Mouse (Mus musculus) ES-E14 (cell line): Measurements from ENCODE around the gene Mapk8ip1. TPM values are rescaled to one million over a fixed set of nuclear protein-coding genes. Genes with fewer than 3 reads are reported as not detected.

Experiments
- DNase-seq: peaks from one replicate; pipeline ENCODE4 v3.0.0-alpha.2; 2013; ENCODE audit warnings: low read depth, low spot score
- H3K27ac ChIP-seq: 2 replicates; pipeline ENCODE4 v1.5.1; 2012; ENCODE audit warnings: low read depth, mild to moderate bottlenecking, low read length, moderate library complexity, mixed read lengths; ENCODE audit not compliant: poor library complexity, insufficient read depth, severe bottlenecking
- H3K36me3 ChIP-seq: 2 replicates; pipeline ENCODE4 v1.6.1; 2012; ENCODE audit warnings: mild to moderate bottlenecking, low read length, moderate library complexity, mixed read lengths; ENCODE audit not compliant: control insufficient read depth, poor library complexity, insufficient read depth, severe bottlenecking
- H3K4me1 ChIP-seq, 2 experiments: fragments of 150-350 bp in 1 of 2; sonication (generic) in 1 of 2; 2 replicates each; pipeline ENCODE4 v1.6.1; 2012; ENCODE audit warnings: low read length in 2 of 2, mild to moderate bottlenecking in 1 of 2, mixed read lengths in 1 of 2; ENCODE audit not compliant: control insufficient read depth in 2 of 2, insufficient read depth in 2 of 2, poor library complexity in 1 of 2
- H3K4me3 ChIP-seq, 2 experiments: fragments of 150-350 bp in 1 of 2; sonication (generic) in 1 of 2; 2 replicates each; pipeline ENCODE4 v1.5.1; 2012; ENCODE audit warnings: low read length in 2 of 2, low read depth in 1 of 2, mild to moderate bottlenecking in 1 of 2, mixed read lengths in 1 of 2; ENCODE audit not compliant: insufficient read depth in 1 of 2, poor library complexity in 1 of 2, severe bottlenecking in 1 of 2
- H3K9ac ChIP-seq: 2 replicates; pipeline ENCODE4 v1.6.1; 2012; ENCODE audit warnings: low read depth, mild to moderate bottlenecking, low read length, mixed read lengths; ENCODE audit not compliant: poor library complexity, insufficient read depth, severe bottlenecking
- H3K9me3 ChIP-seq: fragments of 150-350 bp; sonication (generic); 2 replicates; pipeline ENCODE4 v1.6.1; 2012; ENCODE audit warnings: low read depth, mild to moderate bottlenecking, low read length; ENCODE audit not compliant: control insufficient read depth, insufficient read depth
- CHD2 ChIP-seq: IDR thresholded peaks from 2 replicates; pipeline ENCODE4 v1.6.1; 2014; ENCODE audit warnings: mild to moderate bottlenecking, low read depth, low read length, inconsistent platforms
- HCFC1 ChIP-seq: IDR thresholded peaks from 2 replicates; pipeline ENCODE4 v1.6.1; 2012; ENCODE audit warnings: low read length, inconsistent platforms, borderline replicate concordance; ENCODE audit not compliant: insufficient read depth
- MAFK ChIP-seq: IDR thresholded peaks from 2 replicates; pipeline ENCODE4 v1.6.1; 2014; ENCODE audit warnings: mild to moderate bottlenecking, low read depth, low read length, inconsistent platforms; ENCODE audit not compliant: insufficient read depth
- ZC3H11A ChIP-seq: IDR thresholded peaks from 2 replicates; pipeline ENCODE4 v1.6.1; 2012; ENCODE audit warnings: low read depth, mild to moderate bottlenecking, inconsistent platforms, low read length, borderline replicate concordance
- ZNF384 ChIP-seq: IDR thresholded peaks from 2 replicates; pipeline ENCODE4 v1.6.1; 2012; ENCODE audit warnings: low read depth, low read length, inconsistent platforms
- in situ Hi-C, 2 experiments: fragments of 600-800 bp; cut with MboI; formaldehyde crosslinking; loops; one replicate each; pipeline ENCODE4 v1.15.1; 2025; ENCODE audit warnings: low sequenced_read_pairs in 2 of 2, inconsistent platforms in 1 of 2; ENCODE audit not compliant: unreplicated experiment in 2 of 2
- total RNA-seq: library from RNA; depleted of rRNA; stranded (reverse); fragments of 300-350 nt; gene quantifications from 2 replicates; pipeline ENCODE4 v1.2.3, GENCODE M21; 2012; rRNA removed

Mapk8ip1 gene
- total RNA-seq = 10.1 and 11.6 TPM in 2 replicates

GRCm38 (mm10) chr2:92401091-92401561 lies at the start of gene Mapk8ip1:
TSS of gene Mapk8ip1 (minus strand) at chr2:92401263.
- no peaks in the 10 kb centered on the region for H3K9me3 ChIP-seq
- H3K4me3 ChIP-seq = peak within 1 kb of the TSS; percentile 71 to 85
- H3K36me3 ChIP-seq = peaks cover 12% of the 10 kb centered on the region
- no peak for DNase-seq
- H3K4me1 ChIP-seq = peaks cover 0 to 3% of the 10 kb centered on the region in 2 experiments; a peak in 1 of 4 replicates
- no peak within 1 kb of the TSS for H3K27ac ChIP-seq
- in situ Hi-C loops = no loop called here
- TF ChIP-seq HCFC1 (no peak), ZNF384 (no peak), MAFK (no peak), ZC3H11A (no peak), CHD2 (no peak)
- H3K9ac ChIP-seq = peak within 1 kb of the TSS; percentile 80

DNA sequence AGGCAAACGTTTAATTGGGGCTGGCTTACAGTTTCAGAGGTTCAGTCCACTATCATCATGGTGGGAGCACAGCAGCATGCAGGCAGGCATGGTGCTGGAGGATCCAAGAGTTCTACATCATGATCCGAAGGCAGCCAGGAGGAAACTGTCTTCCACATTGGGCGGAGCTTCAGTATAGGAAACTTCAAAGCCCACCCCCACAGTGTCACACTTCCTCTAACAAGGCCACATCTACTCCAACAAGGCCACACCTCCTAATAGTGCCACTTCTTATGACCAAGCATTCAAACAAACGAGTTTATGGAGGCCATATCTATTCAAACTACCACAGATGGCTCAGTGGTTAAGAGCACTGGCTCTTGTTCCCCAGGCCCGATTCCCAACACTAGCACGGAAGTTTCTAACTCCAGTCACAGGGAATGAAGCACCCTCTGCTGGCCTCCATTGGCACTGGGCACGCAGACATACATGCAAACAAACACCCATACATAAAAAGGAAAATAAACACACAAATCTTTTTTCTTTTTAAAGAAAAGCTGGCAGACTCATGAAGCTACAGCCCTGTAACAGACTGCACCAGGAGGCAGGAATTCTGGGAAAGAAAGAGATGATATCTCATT lies 46.2 kb upstream of the Mapk8ip1 start:
- in situ Hi-C loops = no loop called here
- no peak for DNase-seq
- H3K4me1 ChIP-seq = peaks cover 0 to 3% of the 10 kb centered on the region in 2 experiments; a peak in 1 of 4 replicates
- no peaks in the 10 kb centered on the region for H3K36me3 ChIP-seq
- no peak overlapping the region for H3K9ac ChIP-seq
- H3K4me3 ChIP-seq = no peak overlapping the region
- H3K27ac ChIP-seq = no peak overlapping the region
- no peak for TF ChIP-seq HCFC1
- no peak for TF ChIP-seq ZC3H11A
- no peak for TF ChIP-seq ZNF384
- no peak for TF ChIP-seq MAFK
- TF ChIP-seq CHD2 = no peak
- H3K9me3 ChIP-seq = no peaks in the 10 kb centered on the region

- Histone ChIP-seq H3K27ac (no peak overlapping the region), H3K9ac (no peak overlapping the region), H3K36me3 (no peaks in the 10 kb centered on the region), H3K9me3 (no peaks in the 10 kb centered on the region), H3K4me1 (no peaks in the 10 kb centered on the region), H3K4me3 (no peak overlapping the region)
- no peak for TF ChIP-seq HCFC1
- TF ChIP-seq MAFK = no peak
- TF ChIP-seq ZC3H11A = no peak
- TF ChIP-seq CHD2 = no peak
- TF ChIP-seq ZNF384 = no peak
- DNase-seq = no peak
- in situ Hi-C loops = no loop called here
Measured at GRCm38 (mm10) chr2:92446656-92447055, 45.6 kb upstream of the Mapk8ip1 start.

DNA sequence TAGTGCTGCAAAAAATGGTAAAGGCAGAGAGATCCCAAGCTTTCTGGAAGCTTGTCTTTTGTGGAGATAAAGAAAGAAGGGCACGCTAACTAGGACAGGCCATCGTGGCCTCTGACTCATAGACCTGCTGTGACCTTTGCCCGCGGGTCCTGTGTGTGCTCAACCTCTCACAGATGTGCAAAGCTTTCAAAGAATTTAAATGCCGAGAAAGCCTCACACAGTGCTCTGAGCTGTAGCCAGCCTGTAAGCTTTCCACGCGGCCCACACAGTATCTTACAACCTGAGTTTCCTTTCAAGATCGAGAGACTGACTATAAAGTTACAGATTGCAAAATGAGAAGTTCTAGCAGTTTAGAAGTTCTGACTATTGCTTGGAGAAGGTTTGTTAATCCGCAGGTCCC lies 44.8 kb upstream of the Mapk8ip1 start:
- DNase-seq = no peak
- Histone ChIP-seq H3K9ac (no peak overlapping the region), H3K36me3 (no peaks in the 10 kb centered on the region), H3K27ac (no peak overlapping the region), H3K4me3 (no peak overlapping the region), H3K4me1 (no peaks in the 10 kb centered on the region), H3K9me3 (no peaks in the 10 kb centered on the region)
- in situ Hi-C loops = no loop called here
- no peak for TF ChIP-seq CHD2
- TF ChIP-seq ZC3H11A = no peak
- no peak for TF ChIP-seq HCFC1
- TF ChIP-seq MAFK = no peak
- TF ChIP-seq ZNF384 = no peak

- TF ChIP-seq ZC3H11A (no peak), ZNF384 (no peak), HCFC1 (no peak), MAFK (no peak), CHD2 (no peak)
- no peak overlapping the region for H3K9ac ChIP-seq
- H3K36me3 ChIP-seq = no peaks in the 10 kb centered on the region
- no peaks in the 10 kb centered on the region for H3K9me3 ChIP-seq
- DNase-seq = no peak
- no peaks in the 10 kb centered on the region for H3K4me1 ChIP-seq
- no peak overlapping the region for H3K4me3 ChIP-seq
- in situ Hi-C loops = no loop called here
- H3K27ac ChIP-seq = no peak overlapping the region
Measured at GRCm38 (mm10) chr2:92444376-92444775, 43.3 kb upstream of the Mapk8ip1 start.
